Mouse (Mus musculus) liver, postnatal 0 days (tissue): ENCODE measurements at regions not wholly inside any gene's neighbourhood (a gene's known extent, or its start where the extent isn't known, plus 50 kb on each side); places are given as distances from the start of the nearest gene placed in this dataset.

ENCODE experiments used
- ATAC-seq: fragments of 200-750 bp; cut with Nextera tagmentation; 2 replicates; pipeline ENCODE4 v1.8.0; 2017; ENCODE audit warnings: mild to moderate bottlenecking, moderate library complexity
- DNase-seq: peaks from one replicate; pipeline ENCODE4 v3.0.0-alpha.2; 2016
- H3K27ac ChIP-seq: fragments of 300-500 bp; sonication (generic); 2 replicates; pipeline ENCODE4 v1.5.1; 2014; ENCODE audit warnings: antibody characterized with exemption, moderate library complexity, mild to moderate bottlenecking, low read depth
- H3K27me3 ChIP-seq: fragments of 300-500 bp; sonication (generic); 2 replicates; pipeline ENCODE4 v1.6.1; 2014; ENCODE audit warnings: low read length, control low read depth, mixed read lengths; ENCODE audit not compliant: insufficient read depth
- H3K36me3 ChIP-seq: fragments of 300-500 bp; sonication (generic); replicated peaks from 2 replicates; pipeline ENCODE4 v1.6.1; 2014; ENCODE audit warnings: mild to moderate bottlenecking, control low read depth, low read length, moderate library complexity, mixed read lengths; ENCODE audit not compliant: insufficient read depth
- H3K4me1 ChIP-seq: fragments of 300-500 bp; sonication (generic); 2 replicates; pipeline ENCODE4 v1.6.1; 2014; ENCODE audit warnings: antibody characterized with exemption, mild to moderate bottlenecking, control low read depth; ENCODE audit not compliant: insufficient read depth
- H3K4me2 ChIP-seq: fragments of 300-500 bp; sonication (generic); 2 replicates; pipeline ENCODE4 v1.6.1; 2014; ENCODE audit warnings: low read depth, mild to moderate bottlenecking, low read length, moderate library complexity, mixed read lengths
- H3K4me3 ChIP-seq: fragments of 300-500 bp; sonication (generic); 2 replicates; pipeline ENCODE4 v1.5.1; 2014; ENCODE audit warnings: low read depth, low read length
- H3K9ac ChIP-seq: fragments of 300-500 bp; sonication (generic); replicated peaks from 2 replicates; pipeline ENCODE4 v1.6.1; 2014; ENCODE audit warnings: mild to moderate bottlenecking, moderate library complexity
- H3K9me3 ChIP-seq: fragments of 300-500 bp; sonication (generic); 2 replicates; pipeline ENCODE4 v1.6.1; 2016; ENCODE audit warnings: mild to moderate bottlenecking, control low read depth, low read length, mixed read lengths
- CTCF ChIP-seq: sonication (generic); IDR thresholded peaks from 2 replicates; pipeline ENCODE4 v1.5.1; 2016; ENCODE audit warnings: antibody characterized with exemption, low read depth
- EP300 ChIP-seq: IDR thresholded peaks from 2 replicates; pipeline ENCODE4 v1.6.1; 2016; ENCODE audit warnings: antibody characterized with exemption, low read depth, mild to moderate bottlenecking
- WGBS: fragments of 180-500 bp; shearing (Covaris S2); extraction: QIAGEN DNeasy Blood & Tissue Kit; methylation state at CpG from one replicate; pipeline ENCODE4 v1.1.7; 2014; ENCODE audit not compliant: insufficient replicate concordance; 5-methylcytosine and 5-hydroxymethylcytosine counted together

DNA sequence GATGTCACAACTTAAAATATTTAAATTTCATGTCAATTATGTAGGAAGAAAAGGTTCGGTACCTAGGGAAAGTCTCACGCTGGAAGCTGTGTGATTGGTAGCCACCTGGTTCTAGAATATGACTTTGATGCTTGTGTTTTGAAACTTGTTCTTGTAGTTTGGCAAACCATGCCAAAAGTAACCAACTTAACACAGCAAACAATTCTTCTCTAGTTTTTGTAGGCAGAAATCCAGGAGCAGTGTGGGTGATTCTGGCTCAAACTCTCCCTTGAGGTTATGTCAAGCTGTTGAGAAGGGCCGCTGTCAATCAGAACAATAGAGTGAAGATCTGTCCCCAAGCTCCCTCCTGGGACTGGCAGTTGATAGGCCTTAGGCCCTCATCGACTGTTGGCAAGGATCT, 163.5 kb downstream of the Gm9376 start:
- H3K27me3 ChIP-seq = peaks cover 17% of the 10 kb centered on the region
- DNase-seq = no peak
- H3K36me3 ChIP-seq = no peaks in the 10 kb centered on the region
- no peak for TF ChIP-seq CTCF
- TF ChIP-seq EP300 = no peak
- no peak overlapping the region for H3K27ac ChIP-seq
- H3K9ac ChIP-seq = no peak overlapping the region
- no peak overlapping the region for H3K4me2 ChIP-seq
- no peaks in the 10 kb centered on the region for H3K4me1 ChIP-seq
- WGBS = 83% methylated on average over 4 of the region's 4 CpGs
- ATAC-seq = no peak
- no peak overlapping the region for H3K4me3 ChIP-seq
- H3K9me3 ChIP-seq = no peaks in the 10 kb centered on the region

DNA sequence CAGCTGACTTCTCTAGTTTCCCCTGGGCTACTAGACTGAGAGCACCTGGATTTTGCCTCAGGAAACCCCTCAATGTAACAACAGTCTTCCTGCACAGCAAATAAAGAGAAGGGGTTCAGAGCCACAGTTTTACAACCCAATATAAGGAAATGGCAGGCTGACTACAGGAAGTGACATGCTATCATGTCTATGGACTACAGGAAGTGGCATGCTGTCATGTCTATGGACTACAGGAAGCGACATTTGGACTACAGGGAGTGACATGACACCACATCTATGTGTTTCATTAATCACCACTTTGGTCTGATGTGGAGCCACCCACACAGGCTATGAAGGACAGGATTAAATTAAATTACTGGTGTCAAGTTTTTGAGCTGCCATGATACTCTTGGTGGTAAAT, 164.0 kb downstream of the Gm9376 start:
- no peak for ATAC-seq
- Histone ChIP-seq H3K4me3 (no peak overlapping the region), H3K9me3 (no peaks in the 10 kb centered on the region), H3K27me3 (peaks cover 22% of the 10 kb centered on the region), H3K4me1 (no peaks in the 10 kb centered on the region), H3K36me3 (no peaks in the 10 kb centered on the region), H3K4me2 (no peak overlapping the region), H3K27ac (no peak overlapping the region), H3K9ac (no peak overlapping the region)
- DNase-seq = no peak
- 75% methylated on average over 1 of the region's 1 CpGs for WGBS
- TF ChIP-seq EP300 (no peak), CTCF (no peak)

DNA sequence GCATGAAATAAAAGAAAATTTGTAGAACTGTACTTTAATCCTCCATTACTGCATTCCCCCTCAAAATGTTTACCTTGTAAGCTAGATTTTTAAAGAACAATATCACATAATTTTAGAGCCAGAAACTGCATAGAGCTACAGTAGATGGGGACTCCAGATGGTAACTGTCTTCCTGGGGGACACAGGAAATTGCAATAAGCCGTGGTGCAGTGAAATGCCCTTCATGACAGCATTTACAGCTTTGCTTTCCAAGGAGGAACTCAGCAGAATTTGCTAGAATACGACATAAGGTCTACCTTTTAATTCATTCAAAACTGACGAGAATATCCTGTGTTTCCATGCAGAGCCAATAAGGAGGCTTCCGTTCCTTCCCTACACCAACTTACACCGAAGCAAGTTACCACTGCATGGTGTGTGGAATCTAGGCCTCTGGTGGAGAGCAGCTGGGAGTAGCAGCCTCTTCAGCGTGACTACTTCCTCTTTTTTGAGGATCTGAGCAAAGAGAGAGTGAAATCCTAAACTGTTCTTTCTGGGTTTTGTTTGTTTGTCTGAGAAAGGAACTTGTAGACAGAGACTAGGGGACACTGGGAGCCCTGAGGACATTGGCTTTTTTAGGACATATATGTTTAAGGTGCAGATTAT, 164.6 kb downstream of the Gm9376 start:
- TF ChIP-seq EP300 (no peak), CTCF (no peak)
- 38% methylated on average over 6 of the region's 6 CpGs for WGBS
- no peak for DNase-seq

More for the DNA sequence above, 164.6 kb downstream of the Gm9376 start:
- Histone ChIP-seq H3K9me3 (no peaks in the 10 kb centered on the region), H3K4me3 (no peak overlapping the region), H3K4me2 (no peak overlapping the region), H3K27ac (no peak overlapping the region), H3K9ac (no peak overlapping the region), H3K36me3 (no peaks in the 10 kb centered on the region), H3K4me1 (no peaks in the 10 kb centered on the region), H3K27me3 (peaks cover 25% of the 10 kb centered on the region)
- ATAC-seq = no peak
